Mouse (Mus musculus) natural killer cell, adult 2 months (primary cell): ENCODE data around the gene Tnfaip8l2.
"Not testable (repeated sequence)": the region's sequence is repeated elsewhere in the genome, so short reads cannot be mapped to it uniquely, and the experiment has no call there.

Experiments
- DNase-seq, 2 experiments: peaks; one replicate each; pipeline ENCODE4 v3.0.0; 2022; ENCODE audit warnings: low spot score in 2 of 2

Gene Tnfaip8l2

DNA sequence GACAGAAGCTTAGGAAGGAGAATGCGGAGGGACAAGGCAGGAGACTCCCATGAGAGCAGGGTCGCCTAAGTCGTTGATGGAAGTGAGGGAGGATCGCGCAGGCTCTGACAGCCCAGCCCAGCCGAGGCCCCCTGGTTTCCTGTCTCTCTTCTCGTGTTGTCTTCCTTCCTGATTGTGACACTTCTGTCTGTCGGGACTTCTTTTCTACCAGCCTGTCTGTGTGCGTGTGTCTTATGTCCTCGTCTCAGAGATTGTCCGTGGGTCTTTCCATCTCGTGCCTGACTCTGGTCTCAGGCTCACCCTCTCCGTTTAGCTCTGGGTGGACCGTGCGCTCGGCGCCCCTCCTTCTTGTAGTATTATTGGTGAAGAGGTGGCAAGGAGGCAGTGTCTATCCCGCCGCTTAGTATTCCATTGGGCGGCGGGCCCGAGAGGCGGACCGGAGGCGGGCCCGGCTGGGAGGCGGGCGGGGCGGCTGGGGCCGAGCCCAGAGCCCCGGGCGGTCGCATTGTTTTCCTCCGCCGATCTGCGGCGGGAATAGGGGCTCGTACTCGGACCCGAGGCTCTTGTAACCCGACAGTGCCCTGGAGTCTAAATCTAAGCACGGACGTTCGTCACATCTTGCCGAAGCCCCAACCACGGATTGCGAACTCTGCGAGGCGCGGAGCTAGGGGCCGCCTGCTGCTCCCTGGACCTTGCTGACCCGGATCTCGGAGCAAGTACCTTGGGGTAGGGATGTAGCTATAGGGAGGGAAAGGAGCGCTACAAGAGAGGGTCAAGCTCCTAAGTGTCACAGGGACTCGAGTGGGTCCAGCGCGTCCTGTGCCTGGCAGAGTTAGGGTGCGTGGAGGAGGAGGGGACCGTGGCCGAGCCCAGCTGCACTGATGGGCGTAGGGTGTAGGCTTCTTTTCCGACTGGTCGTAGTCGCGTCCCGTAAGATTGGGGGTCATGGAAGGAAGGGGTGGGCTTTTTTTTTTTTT lies 18.1 kb upstream of the Tnfaip8l2 start, which contains the start of gene Sema6c:
Gene Sema6c, plus strand, starts transcription at position 471 of the 977 bp plus-strand sequence.
- DNase-seq = peak; percentile 76 to 77

DNA sequence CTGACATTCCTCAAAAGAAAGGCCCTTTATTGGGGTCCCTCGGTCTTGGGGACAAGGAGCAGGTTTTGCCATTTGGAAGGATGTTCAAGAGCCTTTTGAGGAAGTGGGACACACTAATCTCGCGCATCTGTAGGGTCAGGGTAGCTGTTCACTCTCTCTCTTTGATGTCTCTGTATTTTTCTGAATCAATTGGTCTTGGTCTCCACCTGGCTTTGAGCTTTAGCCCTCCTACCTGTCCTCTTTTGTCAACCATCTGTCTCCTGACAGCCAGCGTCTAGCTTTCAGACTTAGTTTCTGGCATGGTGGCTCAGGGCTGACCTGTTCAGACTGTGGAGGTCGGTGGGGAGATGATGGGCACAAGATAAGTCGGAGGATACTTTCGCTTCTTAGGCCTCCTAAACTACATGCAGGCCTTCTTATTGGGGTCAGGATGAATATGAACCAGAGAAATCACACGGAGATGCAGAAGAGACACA lies 17.4 kb upstream of the Tnfaip8l2 start:
- DNase-seq = no peak

DNA sequence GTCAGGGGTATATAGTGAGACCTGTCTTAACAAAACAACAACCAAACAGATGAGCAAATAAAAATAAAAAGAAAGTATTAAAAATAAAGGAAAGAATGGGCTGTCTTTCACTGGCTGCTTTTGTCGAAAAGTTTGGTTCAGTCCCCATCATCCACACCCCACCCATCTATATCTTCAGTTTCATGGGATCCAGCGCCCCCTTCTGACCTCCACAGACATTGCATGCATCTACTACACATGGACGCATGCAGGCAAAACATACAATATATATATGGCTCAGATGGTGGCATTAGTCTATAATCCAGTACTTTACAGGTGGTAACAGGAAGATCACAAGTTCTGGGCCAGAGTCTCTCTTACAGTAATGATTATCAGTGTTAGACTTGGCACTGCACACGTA lies 11.7 kb upstream of the Tnfaip8l2 start:
- DNase-seq = peak; percentile 63 to 78

DNA sequence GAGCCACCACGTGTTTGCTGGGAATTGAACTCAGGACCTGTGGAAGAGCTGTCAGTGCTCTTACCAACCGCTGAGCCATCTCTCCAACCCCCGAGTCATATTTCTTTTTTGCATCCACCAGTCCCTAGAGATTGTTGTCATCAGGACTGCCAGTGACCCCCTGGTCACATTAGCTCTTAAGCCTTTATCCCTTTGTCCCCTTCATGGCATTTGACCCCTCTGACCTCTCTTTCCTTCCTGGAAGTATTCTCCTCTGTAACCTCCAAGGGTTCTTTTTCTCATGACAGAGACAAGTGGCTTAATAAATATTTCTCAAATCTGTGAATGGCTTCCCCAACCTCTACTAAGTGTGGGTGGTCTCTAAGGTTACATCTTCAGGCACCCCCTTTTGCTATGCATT lies 5.8 kb upstream of the Tnfaip8l2 start:
- no peak for DNase-seq

DNA sequence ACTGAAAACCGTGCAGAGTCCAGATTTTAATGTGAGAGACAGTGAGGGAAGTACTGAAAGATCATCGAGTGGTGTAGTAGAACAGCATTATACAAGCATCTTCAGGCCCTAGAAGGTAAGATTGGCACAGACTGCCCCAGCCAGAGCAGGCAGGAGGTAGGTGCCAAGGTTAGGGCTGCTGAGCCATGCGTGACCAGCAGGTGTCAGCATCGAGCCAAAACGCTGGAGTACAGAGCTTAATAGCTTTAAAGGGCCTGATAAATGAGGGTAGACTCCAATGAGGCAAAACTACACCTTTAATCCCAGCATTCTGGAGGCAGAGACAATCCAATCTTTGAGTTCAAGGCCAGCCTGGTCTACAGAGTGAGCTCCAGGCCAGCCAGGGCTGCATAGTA lies 454 bp upstream of the Tnfaip8l2 start:
- DNase-seq = peak; percentile 84 to 90

DNA sequence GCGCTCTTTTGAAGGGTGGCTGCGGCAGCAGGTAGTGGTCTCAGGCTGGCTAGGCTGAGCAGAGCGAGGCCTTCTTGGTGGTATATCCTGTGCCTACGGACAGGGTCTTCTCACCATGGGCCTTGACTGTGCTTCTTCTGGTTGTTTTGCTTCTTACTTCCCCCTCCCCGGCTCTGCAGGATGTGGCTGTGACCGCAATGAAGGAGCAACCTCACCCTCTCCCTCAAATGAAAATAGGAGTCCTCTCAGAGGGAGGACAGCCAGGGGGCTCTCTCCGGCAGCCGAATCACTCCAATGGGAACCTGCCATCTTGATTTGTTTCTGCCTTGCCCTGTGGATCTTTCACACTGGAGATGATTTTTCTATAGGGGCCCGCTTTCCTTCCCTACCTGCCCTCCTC lies 686 bp downstream of the Tnfaip8l2 start:
- DNase-seq = peak; percentile 65 to 75

DNA sequence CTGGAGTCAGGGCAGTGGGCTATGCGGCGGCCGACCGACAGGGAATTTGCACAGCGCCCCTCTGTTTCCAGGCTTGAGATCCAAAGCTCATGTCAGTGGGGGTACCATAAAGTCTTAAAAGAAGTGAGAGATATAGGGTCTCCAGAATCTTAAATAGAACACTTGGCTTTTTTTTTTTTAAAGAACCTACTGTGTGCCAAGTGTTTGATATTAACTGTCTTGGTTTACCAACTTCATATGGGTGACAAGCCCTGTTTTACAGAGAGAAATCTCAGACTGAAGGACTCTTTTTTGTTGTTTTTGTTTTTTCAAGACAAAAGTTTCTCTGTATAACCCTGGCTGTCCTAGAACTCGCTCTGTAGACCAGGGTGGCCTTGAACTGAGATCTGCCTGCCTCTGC lies 1.4 kb downstream of the Tnfaip8l2 start:
- DNase-seq = no peak

DNA sequence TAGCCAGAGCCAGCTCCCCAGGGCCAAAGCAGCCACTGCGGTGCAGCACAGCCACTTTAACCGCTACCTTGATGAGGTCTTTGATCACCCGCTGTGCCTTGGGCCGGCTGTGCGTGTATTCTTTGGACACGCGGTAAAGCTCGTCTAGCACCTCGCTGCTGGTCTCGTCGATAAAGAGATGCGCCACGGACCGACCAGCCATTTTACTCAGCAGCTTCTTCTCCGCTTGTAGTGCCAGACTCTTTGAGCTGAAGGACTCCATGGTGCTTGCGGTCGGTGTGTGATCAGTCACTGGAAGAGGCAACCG lies 1.9 kb downstream of the Tnfaip8l2 start:
- peak in 1 of 2 experiments; percentile 34 for DNase-seq

DNA sequence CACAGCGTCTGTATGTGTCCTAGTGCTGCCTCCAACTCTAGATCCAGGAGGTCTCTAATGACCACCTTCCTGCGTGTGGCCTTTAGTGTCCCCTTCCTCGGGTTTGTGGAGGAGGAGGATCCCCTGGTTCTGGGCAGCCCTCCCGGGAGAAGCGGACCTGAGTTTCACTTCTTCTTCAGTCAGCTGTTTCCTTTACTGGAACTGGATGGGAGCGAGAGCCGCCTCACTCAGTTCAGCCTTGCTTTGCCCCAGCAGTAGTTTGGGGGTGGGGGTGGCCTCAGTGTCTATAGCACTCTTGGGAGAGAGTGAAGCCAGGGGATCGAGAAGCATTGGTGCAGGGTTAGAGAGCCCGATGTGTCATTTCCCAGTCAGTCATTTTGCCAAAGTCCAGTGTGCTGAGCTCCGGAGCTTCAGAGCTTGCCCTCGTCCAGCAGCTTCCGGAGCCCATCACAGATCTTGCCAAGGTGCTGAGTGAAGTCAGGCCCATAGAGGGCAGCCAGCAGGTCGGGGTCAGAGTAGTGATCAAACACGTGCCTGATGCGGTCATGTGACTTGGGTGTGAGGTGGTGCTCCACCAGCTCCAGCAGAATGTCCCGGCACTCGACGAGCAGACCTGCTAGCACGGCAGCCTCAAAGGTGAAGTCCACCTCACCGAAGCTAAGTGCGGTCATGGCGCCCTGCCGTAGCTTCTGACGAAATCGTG lies 2.4 kb downstream of the Tnfaip8l2 start:
- no peak for DNase-seq

DNA sequence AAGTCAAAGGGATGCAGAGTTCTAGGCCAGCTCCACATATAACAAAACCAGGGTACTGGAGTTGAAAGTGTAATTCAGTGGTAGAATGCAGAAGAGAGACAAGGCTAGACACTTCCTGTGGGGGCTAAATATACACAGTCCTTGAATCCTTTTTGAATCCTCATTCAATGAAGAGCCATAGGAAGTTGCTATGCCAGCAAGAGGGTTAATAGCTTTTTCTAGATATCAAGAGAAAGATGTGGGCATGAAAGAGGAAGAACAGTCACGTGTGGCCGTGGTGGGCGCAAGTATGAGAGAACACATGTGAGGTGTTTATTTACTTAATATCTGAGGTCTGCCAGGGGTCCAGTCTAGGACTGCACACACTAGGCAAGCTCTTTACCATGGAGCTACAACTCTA lies 5.8 kb downstream of the Tnfaip8l2 start:
- DNase-seq = peak in 1 of 2 experiments; percentile 53

DNA sequence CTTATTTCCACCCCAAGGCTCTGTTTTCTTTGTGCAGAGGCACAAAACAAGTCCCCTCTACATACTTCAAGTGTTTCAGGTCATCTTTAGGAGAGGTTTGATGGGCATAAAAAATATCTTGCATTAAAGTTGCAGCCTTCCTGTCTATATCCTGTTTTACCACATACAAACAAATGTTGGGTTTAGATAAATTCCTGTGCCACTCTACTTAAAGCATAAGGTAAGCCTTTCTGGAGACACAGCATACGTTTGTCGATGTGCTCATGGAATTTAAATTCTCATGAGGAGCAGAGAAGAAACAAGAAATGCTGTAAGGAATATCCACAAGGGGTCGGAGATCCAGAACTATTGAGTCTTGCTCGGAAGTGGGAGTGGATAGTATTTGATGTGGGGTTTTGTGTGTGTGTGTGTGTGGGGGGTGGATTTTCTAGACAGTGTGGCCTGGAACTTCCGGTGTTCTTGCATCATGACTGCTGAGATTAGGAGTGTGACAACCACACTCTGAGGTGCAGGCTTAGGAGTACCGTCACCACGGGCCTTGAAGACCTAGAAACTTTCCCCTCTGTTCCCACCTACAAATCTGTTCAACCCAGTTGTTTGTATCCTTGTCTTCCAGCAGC lies 6.6 kb downstream of the Tnfaip8l2 start:
- peak; percentile 74 to 78 for DNase-seq

DNA sequence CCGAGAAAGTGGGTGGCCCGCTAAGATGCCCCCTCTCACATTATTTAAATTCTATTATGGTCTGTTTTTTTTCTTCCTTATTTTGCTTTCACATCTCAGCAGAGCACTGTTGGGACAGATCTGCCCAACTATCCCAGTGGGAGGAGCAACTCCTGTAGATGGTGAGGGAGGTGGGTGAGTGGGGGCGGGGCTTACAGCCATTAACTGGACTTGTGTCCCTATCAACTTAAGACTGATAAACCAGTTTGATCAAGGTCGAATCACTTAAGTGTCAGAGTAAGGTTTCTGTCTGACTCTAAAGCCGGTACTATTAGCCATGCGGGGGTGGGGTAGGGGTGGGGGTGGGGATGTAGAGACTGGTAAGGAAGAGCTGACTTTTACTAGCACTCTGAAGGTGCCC lies 7.1 kb downstream of the Tnfaip8l2 start:
- peak in 1 of 2 experiments; percentile 16 for DNase-seq

DNA sequence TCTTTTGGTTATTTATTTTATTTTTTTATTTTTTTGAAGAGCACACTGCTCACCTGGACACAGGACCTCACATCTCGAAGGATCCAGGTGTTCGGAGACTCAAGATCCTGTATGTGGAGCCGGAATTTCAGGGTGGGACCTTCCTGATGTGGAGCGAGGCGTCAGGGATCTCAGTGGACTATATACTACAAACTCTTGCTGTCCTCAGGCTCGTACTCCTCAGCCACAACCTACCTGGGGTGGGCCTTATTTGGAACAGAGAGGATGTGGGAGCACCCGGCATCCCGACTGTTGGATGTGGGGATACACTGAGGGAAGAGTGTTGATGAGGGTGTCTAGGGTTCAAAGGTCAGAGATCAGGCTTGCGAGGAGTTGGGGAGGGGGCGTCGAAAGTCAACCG lies 8.0 kb downstream of the Tnfaip8l2 start:
- DNase-seq = not testable (repeated sequence)

DNA sequence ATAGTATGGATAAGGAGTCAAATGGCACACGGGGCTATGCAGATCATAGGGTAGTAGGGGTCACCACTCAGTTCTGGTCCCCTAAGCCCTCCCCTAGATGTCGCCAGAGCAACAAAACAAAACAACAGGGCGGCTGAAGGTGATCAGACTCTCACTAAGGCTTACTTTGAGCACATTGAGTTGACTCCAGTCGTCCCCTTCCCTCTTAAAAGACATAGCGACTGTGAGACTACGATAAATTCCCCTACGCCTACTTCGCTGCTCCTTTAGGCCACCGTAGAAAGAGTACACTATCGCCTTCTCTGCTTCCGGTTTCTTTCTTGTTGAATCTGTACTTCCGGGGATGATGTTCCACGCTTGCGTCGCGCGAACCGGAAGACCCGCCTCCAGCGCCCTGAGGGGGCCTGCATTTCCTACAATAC lies 8.5 kb downstream of the Tnfaip8l2 start, which contains the start of the genes Scnm1 and Lysmd1:
Gene Scnm1, minus strand, starts transcription at position 332 of the 422 bp plus-strand sequence.
Gene Lysmd1, plus strand, starts transcription at position 409 of the 422 bp plus-strand sequence.
- DNase-seq = peak; percentile 87 to 91

DNA sequence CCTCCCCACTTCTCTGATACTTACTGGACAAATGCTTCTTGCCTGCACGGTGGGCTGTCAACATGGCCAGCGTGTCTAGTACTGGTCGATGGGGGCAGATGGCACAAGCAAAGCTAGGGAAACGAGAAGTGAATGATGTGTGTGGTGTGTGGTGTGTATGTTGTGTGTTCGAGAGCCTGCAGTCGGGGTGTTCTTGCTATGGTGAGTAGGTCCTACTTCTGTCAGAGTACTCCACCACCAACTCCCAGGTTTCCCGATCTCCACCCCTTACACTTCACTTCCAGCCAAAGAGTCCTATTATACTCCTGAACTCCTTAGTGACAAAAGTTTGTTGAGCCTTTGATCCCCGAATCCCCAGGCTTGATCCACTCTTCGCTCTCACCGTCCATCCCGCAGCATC lies 9.0 kb downstream of the Tnfaip8l2 start:
- no peak for DNase-seq

DNA sequence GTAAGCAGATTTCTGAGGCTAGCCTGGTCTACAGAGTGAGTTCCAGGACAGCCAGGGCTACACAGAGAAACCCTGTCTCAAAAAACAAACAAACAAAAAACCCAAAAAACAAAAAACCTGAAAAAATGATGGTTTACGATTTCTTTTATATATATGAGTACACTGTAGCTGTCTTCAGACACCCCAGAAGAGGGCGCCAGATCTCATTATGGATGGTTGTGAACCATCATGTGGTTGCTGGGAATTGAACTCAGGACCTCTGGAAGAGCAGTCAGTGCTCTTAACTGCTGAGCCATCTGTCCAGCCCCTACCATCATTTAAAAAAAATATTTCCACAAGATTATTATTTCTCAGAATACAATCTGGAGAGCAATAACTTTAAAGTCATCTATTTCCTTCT lies 9.8 kb downstream of the Tnfaip8l2 start:
- not testable (repeated sequence) for DNase-seq

DNA sequence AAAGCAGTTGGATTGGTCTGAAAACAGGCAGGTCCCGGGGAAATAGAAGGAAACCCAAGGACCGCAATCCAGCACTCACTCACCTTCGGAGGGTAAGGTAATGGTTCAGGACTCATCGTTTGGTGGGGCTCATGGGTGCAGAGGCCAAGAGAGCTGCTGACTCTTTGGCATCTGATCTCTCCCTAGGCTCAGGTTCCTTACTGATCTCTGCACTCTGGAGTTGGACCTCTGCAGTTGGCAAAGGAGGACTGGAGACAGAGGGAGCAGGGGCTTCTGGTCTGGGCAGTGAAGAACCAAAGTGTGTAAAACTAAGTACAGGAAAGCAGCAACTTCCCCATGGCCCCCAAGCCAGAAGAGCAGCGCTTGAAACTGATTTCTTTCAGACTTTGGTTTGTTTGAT lies 12.1 kb downstream of the Tnfaip8l2 start:
- no peak for DNase-seq

DNA sequence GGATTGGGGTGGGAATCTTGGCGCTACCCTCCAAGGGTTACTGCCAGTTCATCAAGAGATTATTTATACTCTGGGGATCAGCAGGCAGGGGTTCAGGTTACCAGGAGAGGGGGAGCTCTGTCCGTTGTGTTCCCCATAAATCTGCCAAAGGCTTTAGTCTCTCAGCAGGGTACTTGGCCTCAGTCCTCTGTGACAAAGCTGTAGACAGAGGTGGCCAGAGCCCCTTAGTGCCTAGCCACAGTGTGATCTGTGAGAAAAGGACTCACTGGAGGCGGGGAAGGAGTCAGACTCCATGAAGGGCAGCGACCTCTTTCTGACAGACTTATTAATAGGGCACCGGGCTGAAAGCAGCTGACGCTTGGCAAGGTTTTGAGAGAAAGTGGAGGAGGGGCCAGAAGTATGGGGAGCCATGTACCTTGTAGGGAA lies 12.9 kb downstream of the Tnfaip8l2 start:
- DNase-seq = no peak

DNA sequence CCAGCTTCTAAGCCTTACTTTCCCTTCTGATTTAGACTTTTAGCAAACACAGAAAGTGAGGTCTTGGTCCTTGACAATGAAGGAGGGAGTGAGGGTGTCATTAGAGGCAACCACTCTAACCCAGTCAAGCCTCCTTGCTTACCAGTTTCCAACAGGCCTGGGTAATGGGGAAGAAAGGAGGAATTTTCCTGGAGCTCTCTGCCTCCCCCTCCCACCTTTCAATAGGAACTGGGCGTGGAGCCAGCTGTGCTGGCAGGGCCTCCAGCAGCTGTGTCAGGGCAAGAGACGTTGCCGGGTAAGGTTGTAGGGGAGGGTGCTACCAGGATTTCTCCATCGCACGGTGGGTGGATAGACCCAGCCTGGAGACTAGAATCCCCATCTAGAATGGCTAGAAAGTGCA lies 17.2 kb downstream of the Tnfaip8l2 start:
- DNase-seq = no peak

DNA sequence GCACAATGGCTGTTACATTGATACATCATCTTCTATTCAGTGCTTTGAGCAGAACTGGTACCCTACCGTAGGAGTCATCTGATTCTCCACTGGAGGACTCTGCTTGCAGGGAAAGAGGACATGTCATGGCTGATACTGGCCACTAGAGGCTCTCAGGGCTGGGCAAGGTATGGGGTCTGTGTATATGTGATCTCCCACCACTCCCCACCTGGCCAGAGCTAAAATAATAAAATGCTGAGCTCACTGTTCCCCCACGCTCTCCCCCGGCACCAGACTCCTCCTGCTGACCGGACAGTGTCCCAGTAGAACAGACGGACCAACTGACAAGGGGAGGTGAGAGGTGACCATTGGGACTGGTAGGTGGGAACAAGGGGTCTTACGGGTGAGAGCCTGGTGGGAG lies 17.9 kb downstream of the Tnfaip8l2 start, which contains the start of gene Tmod4:
Gene Tmod4, plus strand, starts transcription at position 231 of the 400 bp plus-strand sequence.
- DNase-seq = no peak

DNA sequence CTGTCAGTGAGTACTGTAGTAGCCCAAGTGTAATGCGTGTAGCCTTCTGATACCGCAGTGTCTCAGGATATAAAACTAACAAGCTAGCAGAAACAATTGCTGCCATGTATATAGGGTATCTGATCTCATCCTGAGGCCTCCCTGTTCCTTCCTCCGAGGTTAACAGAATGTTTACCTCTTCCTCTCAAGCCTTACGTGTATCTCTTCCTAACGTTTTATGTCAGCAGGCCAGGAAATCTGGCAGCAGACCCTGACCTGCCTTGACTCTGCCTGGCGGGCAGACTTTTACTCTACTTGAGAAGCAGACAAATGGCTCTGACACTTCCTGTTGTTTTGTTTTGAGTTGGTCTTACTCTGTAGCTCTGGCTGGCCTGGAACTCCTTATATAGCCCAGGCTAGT lies 20.6 kb downstream of the Tnfaip8l2 start:
- DNase-seq = no peak

DNA sequence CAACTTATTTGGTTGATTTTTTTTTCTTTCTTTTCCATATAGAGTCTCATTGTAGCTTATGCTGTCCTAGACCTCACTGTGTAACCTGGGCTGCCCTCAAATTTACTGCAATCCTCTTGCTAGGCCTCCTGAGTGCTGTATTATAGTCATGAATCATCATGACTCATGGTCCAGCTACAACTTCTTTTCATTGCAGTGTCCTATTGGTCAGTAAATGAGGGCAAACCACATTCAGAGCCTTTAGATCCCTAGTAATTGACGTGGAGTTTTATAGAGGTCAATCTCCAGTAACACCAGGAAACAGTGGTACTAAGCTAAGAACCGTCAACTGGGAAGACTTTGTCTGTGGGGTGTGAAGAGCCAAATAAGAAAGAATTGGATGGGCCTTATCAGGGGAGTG lies 24.4 kb downstream of the Tnfaip8l2 start:
- no peak for DNase-seq
